Mouse (Mus musculus): ENCODE data around the gene Ebf3. TPM values are rescaled to one million over a fixed set of nuclear protein-coding genes. Genes with fewer than 3 reads are reported as not detected.

The Ebf3 gene
- polyA plus RNA-seq, 1 experiment, result 1.9 TPM

- H3K4me3 ChIP-seq, result no peak overlapping the region
- no peak overlapping the region for H3ac ChIP-seq (ENCODE audit: control insufficient read depth, insufficient read length)
- no peaks in the 10 kb centered on the region for H3K79me2 ChIP-seq (ENCODE audit: control insufficient read depth, insufficient read depth)
- no peak for TF ChIP-seq SRF (IDR thresholded peaks at IDR 0.05; ENCODE audit: control insufficient read depth, insufficient read length, low read depth)
- TF ChIP-seq MYOG (IDR thresholded peaks at IDR 0.05; ENCODE audit: control insufficient read depth in 1 of 3, insufficient read depth in 1 of 3, insufficient read length in 2 of 3, low read depth in 2 of 3), result no peak
- no peak for TF ChIP-seq POLR2A (IDR thresholded peaks at IDR 0.05; ENCODE audit: insufficient read length, low read depth)
- TF ChIP-seq REST (IDR thresholded peaks at IDR 0.05; ENCODE audit: insufficient read depth, insufficient read length), result no peak
- TF ChIP-seq TCF12 (IDR thresholded peaks at IDR 0.05; ENCODE audit: insufficient read depth, poor library complexity, severe bottlenecking), result no peak
- TF ChIP-seq TCF3 (IDR thresholded peaks at IDR 0.05; ENCODE audit: insufficient read length, low read depth), result no peak
- TF ChIP-seq MYOD1 (IDR thresholded peaks at IDR 0.05; ENCODE audit: control insufficient read depth in 1 of 3, insufficient read length in 2 of 3, low read depth in 2 of 3), result no peak
- no peak for TF ChIP-seq USF1 (IDR thresholded peaks at IDR 0.05; ENCODE audit: low read depth)
- no peak for TF ChIP-seq E2F4 (IDR thresholded peaks at IDR 0.05; ENCODE audit: insufficient read depth)
- no peak for TF ChIP-seq MAX (IDR thresholded peaks at IDR 0.05; ENCODE audit: low read depth)
- H3K36me3 ChIP-seq (ENCODE audit: control insufficient read depth, insufficient read depth), result no peaks in the 10 kb centered on the region
- no peak overlapping the region for H3K4me2 ChIP-seq (ENCODE audit: low read depth)
- H3K27me3 ChIP-seq (ENCODE audit: control insufficient read depth, insufficient read depth, insufficient read length), result no peaks in the 10 kb centered on the region
Measured at GRCm38 (mm10) chr7:137246213-137246872, 67.9 kb downstream of the Ebf3 start.

DNA sequence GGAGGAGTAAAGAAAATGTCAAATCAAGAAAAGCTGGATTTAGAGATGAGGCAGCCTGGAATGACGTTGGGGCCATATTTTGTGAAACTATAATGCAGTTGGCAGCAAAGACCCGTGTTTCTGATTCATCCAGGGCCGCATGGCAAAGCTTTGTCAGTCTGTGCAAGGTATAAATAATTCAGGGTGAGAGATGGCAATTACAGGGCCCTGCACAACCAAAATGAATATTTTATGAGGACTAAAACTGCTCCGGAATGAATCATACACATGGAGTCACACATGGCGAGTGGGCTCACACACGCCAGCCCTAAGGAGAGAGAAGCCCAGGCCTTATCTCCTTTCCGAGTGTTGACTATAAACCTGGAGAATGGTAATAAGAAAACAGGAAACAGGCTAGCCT is 69.4 kb downstream of the Ebf3 start:
- Histone ChIP-seq H3K79me2 (ENCODE audit: control insufficient read depth, insufficient read depth) (no peaks in the 10 kb centered on the region), H3K4me3 (no peak overlapping the region), H3K4me2 (ENCODE audit: low read depth) (no peak overlapping the region), H3K27me3 (ENCODE audit: control insufficient read depth, insufficient read depth, insufficient read length) (no peaks in the 10 kb centered on the region), H3ac (ENCODE audit: control insufficient read depth, insufficient read length) (no peak overlapping the region), H3K36me3 (ENCODE audit: control insufficient read depth, insufficient read depth) (no peaks in the 10 kb centered on the region)
- TF ChIP-seq POLR2AphosphoS2 (IDR thresholded peaks at IDR 0.05; ENCODE audit: insufficient read length, low read depth) (no peak), SRF (IDR thresholded peaks at IDR 0.05; ENCODE audit: control insufficient read depth, insufficient read length, low read depth) (no peak), TCF3 (IDR thresholded peaks at IDR 0.05; ENCODE audit: insufficient read length, low read depth) (no peak), MAX (IDR thresholded peaks at IDR 0.05; ENCODE audit: low read depth) (no peak), POLR2A (IDR thresholded peaks at IDR 0.05; ENCODE audit: insufficient read length, low read depth) (no peak), TCF12 (IDR thresholded peaks at IDR 0.05; ENCODE audit: insufficient read depth, poor library complexity, severe bottlenecking) (no peak), CEBPB (IDR thresholded peaks at IDR 0.05; ENCODE audit: insufficient read depth, poor library complexity, severe bottlenecking) (no peak), E2F4 (IDR thresholded peaks at IDR 0.05; ENCODE audit: insufficient read depth) (no peak)

DNA sequence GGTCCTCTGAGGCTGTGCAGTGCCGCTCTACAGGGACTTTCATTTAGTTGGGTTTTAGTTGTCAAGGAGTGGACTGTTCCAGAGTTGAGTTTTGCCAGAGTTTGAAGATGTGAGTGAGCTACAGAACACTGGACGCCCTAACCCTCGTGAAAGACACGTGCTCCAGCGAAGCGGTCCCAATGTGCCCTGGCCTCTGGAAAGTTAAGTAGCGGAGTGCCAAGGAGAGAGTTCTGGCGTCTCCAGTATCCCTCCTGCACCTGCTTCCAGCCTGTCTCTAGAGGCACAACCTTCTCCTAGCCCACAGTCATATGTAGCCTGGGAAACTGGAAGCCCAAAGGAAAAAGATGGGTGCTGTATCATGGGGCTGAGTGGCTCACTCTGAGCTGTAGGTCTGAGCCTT is 73.8 kb downstream of the Ebf3 start:
- Histone ChIP-seq H3K36me3 (ENCODE audit: control insufficient read depth, insufficient read depth) (no peaks in the 10 kb centered on the region), H3K79me2 (ENCODE audit: control insufficient read depth, insufficient read depth) (no peaks in the 10 kb centered on the region), H3K27me3 (ENCODE audit: control insufficient read depth, insufficient read depth, insufficient read length) (no peaks in the 10 kb centered on the region), H3K4me2 (ENCODE audit: low read depth) (no peak overlapping the region), H3ac (ENCODE audit: control insufficient read depth, insufficient read length) (no peak overlapping the region), H3K4me3 (no peak overlapping the region)
- no peak for TF ChIP-seq SRF (IDR thresholded peaks at IDR 0.05; ENCODE audit: control insufficient read depth, insufficient read length, low read depth)
- TF ChIP-seq POLR2AphosphoS2 (IDR thresholded peaks at IDR 0.05; ENCODE audit: insufficient read length, low read depth), result no peak
- TF ChIP-seq USF1 (IDR thresholded peaks at IDR 0.05; ENCODE audit: low read depth), result no peak
- no peak for TF ChIP-seq MAX (IDR thresholded peaks at IDR 0.05; ENCODE audit: low read depth)
- no peak for TF ChIP-seq REST (IDR thresholded peaks at IDR 0.05; ENCODE audit: insufficient read depth, insufficient read length)
- no peak for TF ChIP-seq E2F4 (IDR thresholded peaks at IDR 0.05; ENCODE audit: insufficient read depth)
- no peak for TF ChIP-seq MYOD1 (IDR thresholded peaks at IDR 0.05; ENCODE audit: control insufficient read depth in 1 of 3, insufficient read length in 2 of 3, low read depth in 2 of 3)
- no peak for TF ChIP-seq CEBPB (IDR thresholded peaks at IDR 0.05; ENCODE audit: insufficient read depth, poor library complexity, severe bottlenecking)
- no peak for TF ChIP-seq TCF3 (IDR thresholded peaks at IDR 0.05; ENCODE audit: insufficient read length, low read depth)
- TF ChIP-seq MYOG (IDR thresholded peaks at IDR 0.05; ENCODE audit: control insufficient read depth in 1 of 3, insufficient read depth in 1 of 3, insufficient read length in 2 of 3, low read depth in 2 of 3), result no peak
- no peak for TF ChIP-seq TCF12 (IDR thresholded peaks at IDR 0.05; ENCODE audit: insufficient read depth, poor library complexity, severe bottlenecking)
- no peak for TF ChIP-seq POLR2A (IDR thresholded peaks at IDR 0.05; ENCODE audit: insufficient read length, low read depth)

DNA sequence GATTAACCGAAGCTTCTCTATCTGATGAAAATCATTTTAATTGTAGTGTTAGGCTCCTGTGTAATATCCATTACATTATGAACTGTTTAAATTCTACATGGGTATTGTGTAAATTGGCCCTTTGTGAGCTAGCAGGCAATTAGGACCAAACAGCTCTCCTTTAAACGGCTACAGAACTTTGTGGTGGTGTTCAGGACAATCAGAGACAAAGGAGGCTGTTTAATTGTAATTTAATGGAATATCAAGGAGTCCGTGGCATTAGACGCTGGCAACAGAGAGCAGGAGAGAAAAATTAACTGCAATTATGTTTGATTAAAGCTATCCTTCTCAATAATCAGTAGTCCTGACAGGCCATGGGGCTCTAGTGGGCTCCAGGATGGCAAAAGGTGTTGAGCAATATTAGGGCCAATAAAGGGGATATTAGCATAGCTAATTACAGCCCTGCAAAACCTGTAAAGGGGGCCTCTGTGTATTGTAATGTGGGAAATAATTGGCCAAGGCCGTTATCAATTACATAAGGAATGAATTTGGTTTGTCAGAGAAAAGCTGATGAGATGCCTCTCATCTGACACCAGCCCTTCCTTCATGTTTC is 74.6 kb downstream of the Ebf3 start:
- no peaks in the 10 kb centered on the region for H3K79me2 ChIP-seq (ENCODE audit: control insufficient read depth, insufficient read depth)
- H3K4me3 ChIP-seq, result no peak overlapping the region
- H3K36me3 ChIP-seq (ENCODE audit: control insufficient read depth, insufficient read depth), result no peaks in the 10 kb centered on the region
- H3K4me2 ChIP-seq (ENCODE audit: low read depth), result no peak overlapping the region
- TF ChIP-seq MYOG (IDR thresholded peaks at IDR 0.05; ENCODE audit: control insufficient read depth in 1 of 3, insufficient read depth in 1 of 3, insufficient read length in 2 of 3, low read depth in 2 of 3) (no peak), E2F4 (IDR thresholded peaks at IDR 0.05; ENCODE audit: insufficient read depth) (no peak), TCF12 (IDR thresholded peaks at IDR 0.05; ENCODE audit: insufficient read depth, poor library complexity, severe bottlenecking) (no peak), POLR2A (IDR thresholded peaks at IDR 0.05; ENCODE audit: insufficient read length, low read depth) (no peak), SRF (IDR thresholded peaks at IDR 0.05; ENCODE audit: control insufficient read depth, insufficient read length, low read depth) (no peak), CEBPB (IDR thresholded peaks at IDR 0.05; ENCODE audit: insufficient read depth, poor library complexity, severe bottlenecking) (no peak)
- no peak overlapping the region for H3ac ChIP-seq (ENCODE audit: control insufficient read depth, insufficient read length)
- no peaks in the 10 kb centered on the region for H3K27me3 ChIP-seq (ENCODE audit: control insufficient read depth, insufficient read depth, insufficient read length)

- H3K27me3 ChIP-seq (ENCODE audit: control insufficient read depth, insufficient read depth, insufficient read length), result no peaks in the 10 kb centered on the region
- H3K4me2 ChIP-seq (ENCODE audit: low read depth), result no peak overlapping the region
- no peaks in the 10 kb centered on the region for H3K79me2 ChIP-seq (ENCODE audit: control insufficient read depth, insufficient read depth)
- no peak overlapping the region for H3K4me3 ChIP-seq
- no peaks in the 10 kb centered on the region for H3K36me3 ChIP-seq (ENCODE audit: control insufficient read depth, insufficient read depth)
- TF ChIP-seq POLR2AphosphoS2 (IDR thresholded peaks at IDR 0.05; ENCODE audit: insufficient read length, low read depth) (no peak), MYOG (IDR thresholded peaks at IDR 0.05; ENCODE audit: control insufficient read depth in 1 of 3, insufficient read depth in 1 of 3, insufficient read length in 2 of 3, low read depth in 2 of 3) (no peak), MYOD1 (IDR thresholded peaks at IDR 0.05; ENCODE audit: control insufficient read depth in 1 of 3, insufficient read length in 2 of 3, low read depth in 2 of 3) (no peak), USF1 (IDR thresholded peaks at IDR 0.05; ENCODE audit: low read depth) (no peak)
- no peak overlapping the region for H3ac ChIP-seq (ENCODE audit: control insufficient read depth, insufficient read length)
Measured at GRCm38 (mm10) chr7:137237419-137237818, 76.8 kb downstream of the Ebf3 start.

Measured in myocyte (in vitro differentiated cells).